Mouse (Mus musculus): ENCODE results near the gene Otp.

The Otp gene

GRCm38 (mm10) chr13:94871806-94872320, 3.5 kb upstream of the Otp start:
- in situ Hi-C loops (cut with MboI; ENCODE audit: low pct_unique_long_range_greater_than_20kb in 1 of 2, low sequenced_read_pairs in 2 of 2, unreplicated experiment in 1 of 2) = no loop called here

GRCm38 (mm10) chr13:94872439-94872838, 3.0 kb upstream of the Otp start:
- in situ Hi-C loops (cut with MboI; ENCODE audit: low pct_unique_long_range_greater_than_20kb in 1 of 2, low sequenced_read_pairs in 2 of 2, unreplicated experiment in 1 of 2) = no loop called here

- in situ Hi-C loops (cut with MboI; ENCODE audit: low pct_unique_long_range_greater_than_20kb in 1 of 2, low sequenced_read_pairs in 2 of 2, unreplicated experiment in 1 of 2) = no loop called here
Measured at GRCm38 (mm10) chr13:94873111-94874038, 2.0 kb upstream of the Otp start.

GRCm38 (mm10) chr13:94874039-94874425, 1.4 kb upstream of the Otp start:
- in situ Hi-C loops (cut with MboI; ENCODE audit: low pct_unique_long_range_greater_than_20kb in 1 of 2, low sequenced_read_pairs in 2 of 2, unreplicated experiment in 1 of 2) = no loop called here

- in situ Hi-C loops (cut with MboI; ENCODE audit: low pct_unique_long_range_greater_than_20kb in 1 of 2, low sequenced_read_pairs in 2 of 2, unreplicated experiment in 1 of 2) = no loop called here
Measured at GRCm38 (mm10) chr13:94874656-94875395, 576 bp upstream of the Otp start.

GRCm38 (mm10) chr13:94876286-94877210, 1.1 kb downstream of the Otp start:
- in situ Hi-C loops (cut with MboI; ENCODE audit: low pct_unique_long_range_greater_than_20kb in 1 of 2, low sequenced_read_pairs in 2 of 2, unreplicated experiment in 1 of 2) = no loop called here

- in situ Hi-C loops (cut with MboI; ENCODE audit: low pct_unique_long_range_greater_than_20kb in 1 of 2, low sequenced_read_pairs in 2 of 2, unreplicated experiment in 1 of 2) = no loop called here
Measured at GRCm38 (mm10) chr13:94877211-94877590, 1.8 kb downstream of the Otp start.

- in situ Hi-C loops (cut with MboI; ENCODE audit: low pct_unique_long_range_greater_than_20kb in 1 of 2, low sequenced_read_pairs in 2 of 2, unreplicated experiment in 1 of 2) = no loop called here
Measured at GRCm38 (mm10) chr13:94877991-94878745, 2.8 kb downstream of the Otp start.

GRCm38 (mm10) chr13:94881201-94881600, 5.8 kb downstream of the Otp start:
- in situ Hi-C loops (cut with MboI; ENCODE audit: low pct_unique_long_range_greater_than_20kb in 1 of 2, low sequenced_read_pairs in 2 of 2, unreplicated experiment in 1 of 2) = no loop called here

GRCm38 (mm10) chr13:94882221-94882620, 6.8 kb downstream of the Otp start:
- in situ Hi-C loops (cut with MboI; ENCODE audit: low pct_unique_long_range_greater_than_20kb in 1 of 2, low sequenced_read_pairs in 2 of 2, unreplicated experiment in 1 of 2) = no loop called here

- in situ Hi-C loops (cut with MboI; ENCODE audit: low pct_unique_long_range_greater_than_20kb in 1 of 2, low sequenced_read_pairs in 2 of 2, unreplicated experiment in 1 of 2) = no loop called here
Measured at GRCm38 (mm10) chr13:94882711-94883145, 7.3 kb downstream of the Otp start.

- in situ Hi-C loops (cut with MboI; ENCODE audit: low pct_unique_long_range_greater_than_20kb in 1 of 2, low sequenced_read_pairs in 2 of 2, unreplicated experiment in 1 of 2) = no loop called here
Measured at GRCm38 (mm10) chr13:94883163-94883965, 8.0 kb downstream of the Otp start.

GRCm38 (mm10) chr13:94883966-94884960, 8.9 kb downstream of the Otp start:
- in situ Hi-C loops (cut with MboI; ENCODE audit: low pct_unique_long_range_greater_than_20kb in 1 of 2, low sequenced_read_pairs in 2 of 2, unreplicated experiment in 1 of 2) = no loop called here

- in situ Hi-C loops (cut with MboI; ENCODE audit: low pct_unique_long_range_greater_than_20kb in 1 of 2, low sequenced_read_pairs in 2 of 2, unreplicated experiment in 1 of 2) = no loop called here
Measured at GRCm38 (mm10) chr13:94885291-94886235, 10.2 kb downstream of the Otp start.

- in situ Hi-C loops (cut with MboI; ENCODE audit: low pct_unique_long_range_greater_than_20kb in 1 of 2, low sequenced_read_pairs in 2 of 2, unreplicated experiment in 1 of 2) = no loop called here
Measured at GRCm38 (mm10) chr13:94907841-94908240, 32.4 kb downstream of the Otp start.

Measured in mouse embryonic stem cell (cell line).